Mouse (Mus musculus) urinary bladder, adult 2 months (tissue): ENCODE data around the gene Btg3. TPM values are rescaled to one million over a fixed set of nuclear protein-coding genes. Genes with fewer than 3 reads are reported as not detected.

Experiments used
- DNase-seq: peaks from one replicate; pipeline ENCODE4 v3.0.0; 2022; ENCODE audit warnings: low spot score
- polyA plus RNA-seq: library from polyadenylated mRNA; depleted of rRNA; stranded (reverse); fragments of >200 nt; gene quantifications from 2 replicates; pipeline ENCODE4 v1.2.3, GENCODE M21; 2012

Gene Btg3
- polyA plus RNA-seq, 1 experiment = 19.3 TPM

DNA sequence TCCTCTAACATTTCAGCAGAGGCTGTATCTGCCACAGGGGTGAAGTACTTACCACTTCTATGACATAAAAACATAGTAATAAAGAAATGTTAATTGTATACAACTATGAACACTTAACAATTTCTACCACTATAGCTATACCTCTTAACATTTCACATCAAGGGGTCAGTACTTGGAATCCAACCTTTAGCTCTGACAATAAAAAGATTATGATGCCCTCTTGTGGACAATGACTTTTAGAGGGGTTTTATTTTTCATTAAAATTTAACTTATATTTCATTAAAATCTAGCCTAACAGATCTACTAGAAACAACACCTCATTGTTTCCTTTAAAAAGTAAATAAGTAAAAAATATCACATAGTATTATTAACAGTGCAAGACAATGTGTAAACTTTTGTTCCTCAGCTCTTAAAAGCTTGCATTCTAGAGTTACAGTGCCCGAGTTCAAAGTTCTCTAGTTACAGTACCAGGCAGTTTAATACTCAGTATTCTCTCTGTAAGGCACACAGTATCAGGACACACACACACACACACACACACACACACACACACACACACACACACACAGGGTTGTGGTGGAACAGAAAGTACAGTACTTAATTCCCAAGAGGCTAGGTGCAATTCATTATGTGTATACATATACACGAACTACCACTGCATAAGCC lies 30.2 kb downstream of the Btg3 start:
- no peak for DNase-seq

DNA sequence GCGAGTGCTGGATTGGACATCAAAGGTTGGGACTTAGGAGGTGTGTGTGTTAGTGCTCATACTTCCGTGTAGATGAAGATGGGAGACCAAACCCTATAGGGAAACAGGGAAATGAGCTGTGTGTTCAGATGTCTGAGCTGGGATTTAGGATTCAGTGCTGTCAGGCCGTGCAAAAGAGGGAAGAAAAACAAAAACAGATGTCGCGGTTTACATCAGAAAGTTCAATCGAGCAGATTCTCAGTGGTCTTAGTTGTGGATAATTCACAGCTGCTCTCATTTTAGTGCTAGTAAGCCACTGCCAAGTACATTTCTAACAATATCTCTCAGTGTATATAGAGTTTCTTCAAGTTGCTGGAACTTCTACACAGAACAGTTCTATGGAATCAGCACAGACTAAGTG lies 33.2 kb downstream of the Btg3 start:
- DNase-seq = no peak

DNA sequence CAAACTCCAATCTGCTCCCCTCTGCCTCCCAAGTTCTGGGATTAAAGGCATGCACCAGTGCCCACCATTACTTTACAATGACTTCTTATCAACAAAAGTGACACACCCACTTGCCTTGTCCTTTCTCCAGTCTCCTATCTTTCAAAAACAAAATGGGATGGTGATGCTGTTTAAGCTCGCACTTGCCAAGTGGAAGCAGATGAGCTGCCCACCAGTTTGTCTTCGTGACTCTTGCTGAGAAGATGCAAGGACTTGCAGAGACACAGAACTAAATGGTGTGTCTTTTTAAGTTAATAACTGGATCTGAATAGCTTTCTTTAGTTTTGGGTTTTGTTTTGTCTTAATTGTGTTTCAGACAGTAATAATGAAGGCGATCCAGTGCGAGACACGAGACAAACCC lies 34.2 kb downstream of the Btg3 start:
- DNase-seq = no peak

DNA sequence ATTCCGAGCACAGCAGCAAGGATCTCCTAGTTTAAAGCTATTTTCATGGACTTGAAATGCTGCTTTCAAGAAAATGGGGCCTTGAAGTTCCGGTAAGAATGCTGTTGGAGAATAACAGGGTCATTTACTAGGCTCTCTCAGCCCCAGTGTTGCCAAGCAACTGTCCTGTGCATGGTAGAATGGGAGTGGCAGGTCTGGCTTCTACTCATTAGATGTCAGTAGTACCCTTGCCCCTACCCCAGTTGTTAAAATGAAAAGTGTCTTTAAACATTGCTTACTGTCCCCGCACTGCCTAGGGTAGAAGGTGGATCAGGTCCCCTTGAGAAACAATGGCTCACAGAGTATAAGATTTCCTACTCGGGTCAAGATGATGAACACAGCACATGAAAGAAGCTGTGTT lies 35.6 kb downstream of the Btg3 start:
- DNase-seq = no peak

DNA sequence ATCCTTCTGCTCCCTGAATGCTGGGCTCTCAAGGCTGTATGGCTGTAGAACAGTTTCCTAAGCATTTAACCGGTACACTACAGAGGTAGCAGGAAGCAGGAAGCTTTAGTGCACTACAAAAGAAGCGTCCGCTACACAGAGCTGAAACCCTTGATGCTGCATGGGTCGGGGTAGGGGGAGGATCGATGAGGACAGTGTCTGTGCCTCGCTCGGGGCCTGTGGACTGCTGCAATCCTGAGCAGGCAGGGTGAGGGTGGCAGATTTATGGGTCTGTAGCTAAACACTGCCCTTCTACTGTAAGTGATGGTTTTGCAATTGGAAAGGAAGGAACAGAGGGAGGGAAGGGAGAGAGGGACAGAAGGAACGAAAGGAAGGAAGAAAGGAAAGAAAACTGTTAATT lies 39.8 kb downstream of the Btg3 start:
- no peak for DNase-seq

DNA sequence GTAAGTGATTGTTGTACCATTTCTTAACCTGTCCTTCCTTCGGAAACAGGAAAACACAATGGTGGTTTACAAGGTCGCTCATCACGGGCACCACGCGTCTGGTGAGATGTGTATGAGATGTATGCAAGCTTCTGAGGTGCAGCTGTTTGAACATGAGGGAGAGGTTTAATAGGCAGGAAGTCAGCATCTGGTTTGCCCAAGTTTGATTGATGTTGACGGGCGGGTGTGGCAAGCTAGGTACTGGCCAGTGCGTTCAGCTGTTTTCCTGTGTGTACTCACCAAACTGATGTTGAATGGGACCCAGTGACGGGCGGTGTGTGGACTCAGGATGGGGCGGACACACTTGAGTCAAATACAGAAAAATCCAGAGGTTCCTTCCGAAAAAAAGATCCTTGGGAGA lies 49.0 kb downstream of the Btg3 start:
- DNase-seq = no peak

DNA sequence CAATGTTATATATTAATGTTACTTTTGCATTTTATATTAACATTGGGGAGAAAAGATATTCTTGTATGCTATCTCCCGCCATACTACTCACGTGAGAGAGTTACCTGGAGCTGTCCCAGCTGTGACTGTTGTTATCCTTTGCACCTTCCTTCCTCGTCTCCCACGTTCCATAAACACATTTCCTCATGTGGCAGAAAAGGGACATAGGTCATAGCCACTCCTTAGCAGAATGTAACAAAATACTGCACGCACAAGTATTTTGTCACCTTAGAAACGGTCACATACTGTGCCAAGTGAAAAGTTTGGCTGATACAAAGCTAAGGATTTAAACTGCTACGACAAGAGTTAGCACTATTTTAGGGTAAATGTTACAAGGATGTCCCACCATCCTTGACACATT lies 49.4 kb downstream of the Btg3 start:
- no peak for DNase-seq

DNA sequence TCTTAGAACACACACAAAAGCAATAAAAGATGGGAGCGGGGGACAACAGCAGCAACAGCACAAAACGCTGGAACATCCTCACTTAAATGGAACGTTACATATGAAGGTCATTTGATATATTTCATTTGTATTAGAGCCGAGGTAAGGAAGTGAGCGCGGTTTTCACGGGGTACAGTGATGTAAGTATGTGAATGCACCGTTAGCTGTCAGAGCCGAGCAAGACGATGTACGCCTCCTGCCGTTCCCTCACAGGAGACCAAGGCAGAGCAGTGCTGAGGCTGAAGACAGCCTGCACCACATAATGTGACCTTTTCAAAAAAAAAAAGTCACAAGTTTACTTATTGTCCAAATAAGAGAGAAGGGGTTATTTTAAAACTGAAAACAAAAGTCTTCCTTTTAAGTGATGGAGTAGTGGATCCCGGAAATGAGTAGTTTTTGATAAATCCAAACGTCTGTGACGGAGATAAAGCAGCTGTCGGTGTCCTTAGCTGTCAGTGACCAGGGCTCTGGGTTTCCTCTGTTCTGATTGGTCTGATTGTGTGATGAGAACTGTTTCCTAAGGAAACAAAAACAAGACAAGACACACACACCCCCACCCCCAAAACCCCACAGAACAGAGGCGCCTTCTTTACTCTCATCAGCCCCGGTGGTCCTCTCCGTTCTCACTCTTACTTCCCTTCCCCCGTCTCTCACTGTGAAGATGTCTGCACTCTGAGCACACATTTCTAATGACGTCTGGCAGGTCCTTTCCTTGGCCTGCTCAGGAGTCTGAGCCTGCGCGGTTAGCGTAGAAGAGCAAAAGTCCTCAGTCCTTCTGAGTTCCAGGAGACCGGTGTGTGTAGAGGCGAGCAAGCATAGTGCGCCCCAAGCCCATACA lies 50.8 kb downstream of the Btg3 start:
- no peak for DNase-seq

DNA sequence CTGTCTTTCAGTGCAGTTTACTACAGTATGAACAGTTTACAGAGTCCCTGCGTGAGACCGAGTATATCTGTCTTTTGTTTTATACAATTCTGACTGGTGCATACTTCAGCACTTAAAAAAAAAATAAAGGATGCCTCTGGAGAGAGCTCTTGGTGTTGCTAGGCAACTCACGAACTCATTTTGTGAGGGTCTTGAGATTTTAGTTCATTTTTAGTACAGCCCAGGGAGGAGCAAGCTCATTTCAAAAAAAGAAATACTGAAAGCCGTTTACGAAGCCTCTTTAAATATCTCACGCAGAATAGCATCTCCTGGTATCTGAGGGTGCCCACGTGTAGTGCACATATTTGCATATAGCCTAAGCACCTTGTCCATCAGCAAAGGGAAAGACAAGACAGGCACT lies 54.9 kb downstream of the Btg3 start:
- no peak for DNase-seq

DNA sequence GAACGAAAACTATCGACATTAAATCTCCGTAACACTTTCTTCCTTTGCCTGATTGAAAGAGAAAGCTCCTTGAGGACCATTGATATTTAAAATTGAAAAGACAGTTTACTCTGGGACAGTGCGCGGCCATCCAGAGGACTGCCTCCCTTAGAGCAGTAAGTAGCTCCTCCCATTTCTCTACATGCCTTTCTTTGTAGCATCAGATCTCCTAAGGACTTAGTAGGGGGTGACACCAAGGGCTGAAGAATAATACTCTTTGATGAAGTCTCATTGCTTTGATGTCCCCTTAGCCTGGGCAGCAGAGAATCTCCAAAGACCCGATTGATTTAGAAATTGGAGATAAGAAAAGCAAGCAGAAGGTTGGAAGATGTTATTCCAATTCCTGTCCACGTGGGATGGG lies 55.4 kb downstream of the Btg3 start:
- no peak for DNase-seq

DNA sequence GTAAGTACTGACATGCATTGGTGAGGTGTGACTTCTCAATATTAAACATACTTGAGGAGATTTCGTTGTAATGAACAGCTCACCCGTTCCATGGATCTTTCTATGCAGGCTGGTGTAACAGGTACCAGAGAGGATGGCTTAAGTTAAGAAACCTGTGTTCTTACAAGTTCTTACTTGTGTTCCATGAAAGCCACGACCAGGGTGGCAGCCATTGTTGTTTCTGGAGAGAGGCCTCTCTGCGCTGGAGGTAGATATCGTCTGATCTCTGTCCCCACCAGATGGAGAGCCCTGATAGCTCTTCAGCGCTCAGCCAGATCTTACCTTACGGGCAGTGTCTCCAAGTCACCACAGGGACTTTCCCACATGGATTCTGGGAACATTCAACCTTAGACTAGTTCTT lies 57.3 kb downstream of the Btg3 start:
- DNase-seq = no peak

DNA sequence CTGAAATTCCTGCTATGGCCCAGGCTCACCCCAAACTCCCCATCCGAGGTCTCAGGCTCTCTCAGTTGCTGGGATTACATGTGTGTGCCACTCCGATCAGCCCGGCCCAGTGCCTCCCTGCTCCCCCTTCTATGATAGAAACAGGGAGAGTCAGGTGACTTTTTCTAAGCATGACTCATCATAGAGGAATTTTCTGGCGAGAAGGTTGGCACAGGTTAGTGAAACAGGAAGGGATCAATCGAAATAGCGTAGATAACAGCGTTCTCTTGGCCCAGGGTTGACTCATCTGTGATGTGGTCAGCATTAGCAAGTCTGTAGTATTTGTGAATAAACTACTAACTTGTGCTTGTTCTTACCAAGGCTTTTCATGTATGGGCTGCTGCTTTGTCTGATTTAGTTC lies 59.0 kb downstream of the Btg3 start:
- no peak for DNase-seq

DNA sequence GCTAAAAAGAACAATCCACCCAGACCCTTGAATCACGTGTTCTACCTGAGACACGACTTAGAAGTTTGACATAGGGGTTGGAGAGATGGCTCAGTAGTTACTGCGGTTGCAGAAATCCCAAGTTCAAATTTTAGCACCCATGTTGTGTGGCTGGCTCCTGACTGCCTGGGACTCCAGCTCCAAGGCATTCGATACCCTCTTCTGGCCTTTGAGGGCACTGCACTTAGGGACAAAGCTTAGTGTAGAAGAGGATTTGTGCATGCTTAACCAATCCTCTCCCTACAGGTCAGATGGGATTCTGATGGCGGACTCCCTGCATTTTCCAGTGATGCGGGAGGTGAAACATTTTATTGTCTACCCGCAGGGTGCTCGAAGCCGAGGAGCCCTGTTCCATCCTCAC lies 60.1 kb downstream of the Btg3 start:
- no peak for DNase-seq

DNA sequence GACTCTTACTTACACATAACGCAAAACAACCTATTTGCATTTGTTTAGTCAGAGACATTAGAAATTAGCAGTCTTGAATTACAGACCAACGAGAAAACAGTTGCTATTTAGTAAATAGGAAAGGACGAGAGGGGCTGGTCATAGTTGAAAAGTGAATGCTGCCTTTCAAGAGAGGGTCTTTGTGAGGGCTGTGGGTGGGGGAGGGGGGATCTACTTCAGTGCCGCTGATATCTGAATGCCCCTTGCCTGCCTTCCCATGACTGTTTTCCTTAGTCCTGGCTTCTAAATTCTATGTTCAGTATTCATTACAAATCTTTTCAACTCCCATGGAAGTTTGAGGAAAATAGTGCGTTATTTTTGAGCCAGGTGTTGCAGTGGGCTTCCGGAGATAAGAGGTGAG lies 63.0 kb downstream of the Btg3 start:
- DNase-seq = no peak

DNA sequence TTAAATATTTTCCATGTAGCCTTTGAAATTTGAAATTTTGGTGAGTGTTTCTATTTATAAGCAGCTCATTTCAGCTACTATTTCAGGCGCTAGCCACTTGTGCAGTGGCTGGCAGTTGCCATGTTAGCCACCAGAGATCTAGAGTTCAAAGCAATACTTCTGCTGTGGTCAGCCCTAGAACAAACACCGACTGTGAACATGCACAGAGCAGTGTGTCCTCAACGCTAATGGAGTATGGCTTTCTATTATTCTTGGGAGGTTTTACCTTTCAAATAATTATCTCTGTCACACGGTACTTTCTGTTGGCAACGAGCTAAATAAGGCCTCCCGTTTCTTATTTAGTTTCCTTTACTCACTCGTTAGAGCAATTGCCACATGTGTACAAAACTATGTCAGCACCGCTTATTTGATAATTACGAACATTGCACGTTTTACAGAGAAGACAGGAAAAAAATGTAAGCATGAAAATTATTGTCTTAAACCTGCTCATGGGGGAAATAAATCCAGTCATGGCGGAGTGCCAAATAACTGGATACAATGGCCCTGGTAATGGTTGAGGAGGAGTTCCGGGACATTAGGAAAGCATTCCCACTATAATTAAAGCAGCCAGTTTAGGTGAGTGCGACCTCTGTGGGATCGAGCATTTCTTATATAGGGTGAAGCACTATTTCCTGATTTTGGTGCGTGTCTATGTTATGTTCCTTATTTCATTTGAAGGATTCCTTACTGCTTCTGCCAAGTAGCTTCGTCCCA lies 63.7 kb downstream of the Btg3 start:
- DNase-seq = no peak

DNA sequence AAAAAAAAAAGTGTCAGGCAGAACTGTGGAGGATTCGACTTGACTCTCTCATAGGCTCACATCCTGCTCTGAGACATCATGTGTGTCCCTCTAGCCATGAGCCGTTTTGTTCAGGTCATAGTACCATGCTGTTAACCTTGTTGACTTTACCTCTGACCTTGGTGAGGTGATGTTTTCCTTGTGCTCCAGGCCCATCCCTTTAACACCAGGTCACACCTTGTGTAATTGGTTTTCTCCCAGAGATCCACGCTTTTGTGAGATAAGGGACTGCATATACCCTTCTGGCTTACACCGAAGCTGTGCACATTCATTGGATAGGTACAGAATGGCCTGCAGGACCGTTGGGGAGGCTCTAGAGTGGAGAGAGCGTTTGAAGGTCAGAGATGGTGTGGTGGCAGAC lies 67.7 kb downstream of the Btg3 start:
- no peak for DNase-seq

DNA sequence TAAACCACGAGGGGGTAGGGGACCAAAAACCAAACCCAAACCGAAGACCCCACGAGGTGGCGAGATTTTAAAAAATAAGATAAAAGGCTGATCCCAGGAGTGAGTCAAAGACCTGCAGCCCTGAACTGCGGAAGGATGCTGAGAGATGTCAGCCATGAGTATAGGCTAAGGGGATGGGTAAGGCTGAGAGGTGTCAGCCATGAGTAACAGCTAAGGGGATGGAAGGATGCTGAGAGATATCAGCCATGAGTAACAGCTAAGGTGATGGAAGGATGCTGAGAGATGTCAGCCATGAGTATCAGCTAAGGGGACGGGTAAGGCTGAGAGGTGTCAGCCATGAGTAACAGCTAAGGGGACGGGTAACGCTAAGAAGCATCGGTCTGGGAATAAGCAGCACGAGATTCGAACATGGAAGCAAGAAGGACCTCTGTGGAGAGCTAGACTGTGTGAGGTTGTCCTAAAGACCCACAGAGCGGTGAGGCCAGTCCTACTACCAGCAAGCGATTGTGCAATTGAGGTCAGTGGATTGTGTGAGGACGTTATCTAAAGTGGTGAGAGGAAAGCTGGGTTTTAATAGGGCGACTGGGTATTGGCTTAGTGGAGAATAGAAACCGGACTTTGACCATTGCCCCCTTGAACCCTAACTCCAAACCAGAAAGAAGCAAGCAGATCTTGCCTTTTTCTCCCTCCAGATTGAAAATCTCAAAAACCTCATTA lies 69.4 kb downstream of the Btg3 start:
- no peak for DNase-seq

DNA sequence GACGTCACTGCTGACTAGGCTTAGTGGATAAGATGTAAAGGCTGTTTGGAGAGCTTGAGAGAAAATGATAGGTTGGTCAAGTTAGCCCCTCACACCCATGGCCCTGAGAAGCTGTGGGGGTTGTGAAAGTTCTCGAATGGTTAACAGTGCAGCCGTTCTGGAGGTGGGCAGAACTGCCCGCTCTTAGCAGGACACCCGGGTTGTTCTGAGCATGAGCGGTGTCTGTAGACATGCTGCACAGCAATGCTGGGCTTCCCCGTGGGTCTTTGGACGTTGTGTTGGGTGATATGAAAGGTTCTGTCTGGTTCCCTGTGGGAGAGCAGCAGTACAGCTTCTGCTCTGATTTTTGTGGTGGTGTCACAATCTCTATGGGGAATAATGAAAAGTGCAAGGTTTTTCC lies 70.4 kb downstream of the Btg3 start:
- no peak for DNase-seq

DNA sequence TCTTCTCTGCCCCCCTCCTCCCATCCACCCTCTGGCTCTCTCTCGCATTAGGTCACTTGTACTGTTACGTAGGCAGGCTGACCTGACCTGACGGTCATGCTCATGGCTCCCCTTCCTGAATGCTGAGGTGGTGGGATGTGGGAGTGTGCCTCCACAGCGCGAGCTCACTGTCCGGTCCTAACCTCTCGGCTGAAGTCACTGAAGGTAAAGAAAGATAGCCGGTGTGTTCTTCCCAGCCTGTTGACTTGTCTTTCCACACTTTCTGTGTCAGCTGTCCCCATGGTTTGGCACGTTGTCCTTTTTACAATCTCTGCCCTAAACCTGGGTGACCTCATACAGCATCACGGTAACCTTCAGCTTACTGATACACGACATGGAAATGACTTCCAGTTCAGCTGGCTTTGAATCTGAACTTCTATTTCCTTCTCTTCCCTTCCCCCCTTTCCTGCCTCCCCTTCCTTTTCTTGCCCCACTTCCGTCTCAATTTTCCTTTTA lies 71.3 kb downstream of the Btg3 start:
- no peak for DNase-seq

DNA sequence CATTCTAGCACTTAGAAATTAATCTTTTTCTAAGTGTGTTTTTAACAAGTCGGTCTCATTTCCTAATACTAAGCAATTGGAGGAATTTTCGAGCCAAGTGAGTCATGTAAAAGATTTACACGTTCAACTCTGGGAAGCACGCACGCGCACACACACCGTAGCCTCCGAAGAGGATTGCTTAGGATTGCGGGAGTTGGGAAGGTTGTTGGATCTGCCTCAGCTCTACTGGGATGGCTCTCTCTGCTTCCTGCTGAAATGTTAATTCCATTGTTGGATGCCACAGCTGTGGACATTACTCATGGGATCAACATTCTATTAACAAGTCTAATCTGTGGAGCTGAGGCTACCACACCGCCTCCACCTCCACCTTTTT lies 74.3 kb downstream of the Btg3 start:
- no peak for DNase-seq

DNA sequence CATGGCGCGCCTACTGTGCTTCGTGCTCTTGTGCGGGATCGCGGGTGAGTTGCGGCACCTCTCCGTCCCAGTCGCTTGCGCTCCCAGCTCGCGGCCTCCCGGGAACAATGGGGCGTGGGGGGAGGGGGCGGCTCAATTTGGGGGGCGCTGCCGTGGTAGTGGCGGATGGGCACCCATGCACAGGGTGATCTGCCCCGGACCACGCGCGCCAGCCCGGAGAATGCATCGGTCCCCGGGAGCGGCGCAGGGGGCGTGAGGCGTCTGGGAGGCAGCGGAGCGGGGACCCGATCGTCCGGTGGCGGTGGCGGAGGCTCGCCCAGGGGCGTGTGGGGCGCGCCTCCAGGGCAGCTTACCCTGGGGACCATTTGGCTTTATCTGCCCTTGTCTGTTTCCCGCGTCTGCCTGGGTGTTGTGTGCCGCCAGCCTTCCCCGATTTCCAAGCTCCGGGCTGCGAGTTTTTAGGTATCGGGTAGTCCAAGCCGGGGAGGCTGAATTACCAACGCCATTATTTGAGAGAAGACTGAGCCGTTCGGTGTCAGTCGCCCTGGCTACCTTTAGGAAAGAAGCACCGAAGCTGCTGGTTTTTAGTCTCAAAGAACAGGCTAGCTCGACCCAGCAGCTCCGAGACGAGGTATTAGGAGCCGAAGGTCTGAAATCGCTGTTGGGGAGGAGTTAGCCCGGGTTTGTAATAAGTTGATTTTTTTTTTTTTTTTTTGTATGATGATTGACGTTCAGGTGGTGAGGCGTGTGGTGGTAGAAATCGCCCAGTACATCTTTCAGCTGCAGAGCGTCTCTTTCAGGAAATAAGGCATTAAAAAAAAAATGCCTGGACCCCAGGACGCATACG lies 74.9 kb downstream of the Btg3 start:
- peak; percentile 65 for DNase-seq
